Mouse (Mus musculus): ENCODE data around the gene Tsacc. TPM values are rescaled to one million over a fixed set of nuclear protein-coding genes. Genes with fewer than 3 reads are reported as not detected.

Gene Tsacc
- polyA plus RNA-seq, 1 experiment from 2014 or later, result 10.9 TPM

DNA sequence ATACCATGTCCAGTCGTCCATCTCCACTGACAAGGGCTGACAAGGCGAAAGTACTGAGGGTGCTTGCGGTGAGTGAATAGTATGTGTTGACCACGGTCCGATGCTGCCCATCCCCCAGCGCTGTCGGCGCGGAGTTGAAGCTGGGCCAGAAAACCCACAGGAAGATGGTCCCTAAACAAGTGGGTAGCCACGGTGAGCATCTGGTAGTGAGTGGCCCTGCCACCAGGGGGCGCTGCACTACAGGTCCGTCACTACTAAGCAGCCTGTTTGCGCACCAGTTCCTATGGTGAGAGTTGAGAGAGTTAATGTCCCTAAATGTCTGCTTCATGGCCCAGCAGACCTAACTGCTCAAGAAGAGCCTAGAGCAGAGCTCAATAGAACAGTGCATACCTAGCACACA lies 51.0 kb downstream of the Tsacc start:
- H3K4me1 ChIP-seq (replicated peaks), result peaks cover 34% of the 10 kb centered on the region
- ATAC-seq (ENCODE audit: low FRiP score), result no peak
- no peaks in the 10 kb centered on the region for H3K36me3 ChIP-seq
- WGBS, result 19% methylated on average over 13 of the region's 13 CpGs
- H3K9me3 ChIP-seq, result no peaks in the 10 kb centered on the region
- no peak overlapping the region for H3K27ac ChIP-seq
- no peak overlapping the region; the same call in 1 of the 2 replicates for H3K9ac ChIP-seq
- H3K4me2 ChIP-seq, result no peak overlapping the region
- H3K4me3 ChIP-seq, result no peak overlapping the region
- H3K27me3 ChIP-seq, result peaks cover 33% of the 10 kb centered on the region

GRCm38 (mm10) chr3:88244071-88244470 lies 52.7 kb downstream of the Tsacc start:
- peaks cover 50% of the 10 kb centered on the region for H3K4me1 ChIP-seq (replicated peaks)
- 15% methylated on average over 2 of the region's 2 CpGs for WGBS
- H3K4me2 ChIP-seq, result no peak overlapping the region
- H3K27me3 ChIP-seq, result peaks cover 50% of the 10 kb centered on the region
- no peak overlapping the region for H3K4me3 ChIP-seq
- no peak for ATAC-seq (ENCODE audit: low FRiP score)
- no peak overlapping the region for H3K9ac ChIP-seq
- no peaks in the 10 kb centered on the region for H3K9me3 ChIP-seq
- peak overlapping the region; percentile 56; the same call in 1 of the 2 replicates for H3K27ac ChIP-seq
- no peaks in the 10 kb centered on the region for H3K36me3 ChIP-seq

GRCm38 (mm10) chr3:88242531-88242930 lies 54.3 kb downstream of the Tsacc start:
- no peak; the same call in 1 of the 2 replicates for ATAC-seq (ENCODE audit: low FRiP score)
- peak overlapping the region; percentile 88 for H3K27ac ChIP-seq
- no peaks in the 10 kb centered on the region for H3K36me3 ChIP-seq
- H3K4me3 ChIP-seq, result no peak overlapping the region
- H3K4me1 ChIP-seq (replicated peaks), result peaks cover 66% of the 10 kb centered on the region
- under 1% methylated on average over 13 of the region's 13 CpGs for WGBS
- H3K4me2 ChIP-seq, result peak overlapping the region; percentile 29; the same call in 1 of the 2 replicates
- peaks cover 52% of the 10 kb centered on the region for H3K27me3 ChIP-seq
- peak overlapping the region; percentile 49; the same call in 1 of the 2 replicates for H3K9ac ChIP-seq
- H3K9me3 ChIP-seq, result no peaks in the 10 kb centered on the region

DNA sequence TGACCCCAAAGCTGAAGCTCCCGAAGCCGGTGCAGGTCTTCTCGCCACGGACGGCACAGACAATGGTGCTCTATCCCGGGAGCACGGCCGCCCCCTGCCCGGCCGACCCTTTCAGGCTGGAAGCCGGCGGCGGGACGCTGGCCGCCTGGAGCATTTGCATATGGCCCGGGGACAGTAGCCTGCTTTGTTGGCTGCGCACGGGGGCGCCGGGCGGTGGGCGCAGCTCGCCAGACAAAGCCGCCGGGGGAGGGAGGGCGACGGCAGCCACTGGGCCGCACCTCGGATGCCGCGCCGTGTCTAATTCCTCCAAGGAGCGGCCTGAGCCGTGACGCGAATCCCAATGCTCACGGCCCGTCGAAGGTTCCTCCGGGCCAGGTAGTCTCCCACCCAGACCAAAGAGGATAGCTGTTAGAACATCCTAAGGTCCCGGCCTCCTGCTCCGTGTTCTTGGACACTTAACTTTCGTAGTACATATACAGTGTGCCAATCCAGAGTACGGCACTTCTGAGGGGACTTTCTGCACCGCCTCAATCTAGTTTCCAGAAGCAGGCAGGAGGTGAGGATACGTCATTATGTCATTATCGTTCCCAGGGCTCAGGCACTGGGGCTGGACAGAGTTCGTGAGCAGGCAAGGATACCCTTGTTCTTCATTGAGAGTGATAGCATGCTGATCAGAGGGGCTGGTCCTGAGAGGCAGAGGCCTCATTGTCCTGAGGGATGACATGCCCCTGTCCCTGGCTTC lies 55.6 kb downstream of the Tsacc start:
- Histone ChIP-seq H3K36me3 (no peaks in the 10 kb centered on the region), H3K4me1 (replicated peaks) (peaks cover 79% of the 10 kb centered on the region), H3K4me2 (peak overlapping the region; percentile 46), H3K27me3 (peaks cover 47% of the 10 kb centered on the region), H3K27ac (peak overlapping the region; percentile 88), H3K9ac (peak overlapping the region; percentile 65), H3K4me3 (peak overlapping the region; percentile 22), H3K9me3 (no peaks in the 10 kb centered on the region)
- 2% methylated on average over 38 of the region's 48 CpGs for WGBS
- ATAC-seq (ENCODE audit: low FRiP score), result peak; percentile 40

DNA sequence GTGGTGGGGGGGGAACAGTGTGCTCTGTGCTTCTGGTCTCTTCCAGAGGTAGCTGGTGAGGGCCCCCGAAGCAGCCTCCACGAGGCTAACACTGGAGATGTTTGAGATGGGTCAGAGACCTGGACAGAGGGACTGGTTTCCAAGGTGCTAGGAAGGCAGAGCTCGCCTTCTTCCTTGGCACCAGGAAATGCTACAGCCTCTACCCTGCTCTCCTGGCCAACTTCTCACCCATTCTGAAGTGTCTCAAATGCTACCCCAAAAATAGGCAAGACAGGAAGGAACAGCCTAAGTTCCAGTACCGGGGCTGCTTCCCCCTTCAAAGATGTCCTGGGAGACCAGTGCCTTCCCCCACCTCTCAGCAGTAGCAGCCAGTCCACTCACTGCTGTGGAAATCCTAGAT lies 57.4 kb downstream of the Tsacc start:
- Histone ChIP-seq H3K27ac (peak overlapping the region; percentile 88), H3K4me2 (0 out of 2 replicates have a peak overlapping the region, but pooled peaks have one; percentile 16), H3K27me3 (peaks cover 35% of the 10 kb centered on the region), H3K4me1 (replicated peaks) (peaks cover 85% of the 10 kb centered on the region), H3K36me3 (no peaks in the 10 kb centered on the region), H3K4me3 (no peak overlapping the region), H3K9ac (no peak overlapping the region; the same call in 1 of the 2 replicates), H3K9me3 (no peaks in the 10 kb centered on the region)
- 54% methylated on average over 4 of the region's 4 CpGs for WGBS
- ATAC-seq (ENCODE audit: low FRiP score), result no peak

- Histone ChIP-seq H3K4me2 (0 out of 2 replicates have a peak overlapping the region, but pooled peaks have one; percentile 16), H3K36me3 (no peaks in the 10 kb centered on the region), H3K4me3 (no peak overlapping the region), H3K27me3 (peaks cover 35% of the 10 kb centered on the region), H3K27ac (peak overlapping the region; percentile 88), H3K9ac (no peak overlapping the region; the same call in 1 of the 2 replicates), H3K4me1 (replicated peaks) (peaks cover 85% of the 10 kb centered on the region), H3K9me3 (no peaks in the 10 kb centered on the region)
- WGBS, result 19% methylated on average over 8 of the region's 8 CpGs
- peak; percentile 77 for ATAC-seq (ENCODE audit: low FRiP score)
Measured at GRCm38 (mm10) chr3:88238866-88239391, 57.9 kb downstream of the Tsacc start.

- Histone ChIP-seq H3K27me3 (peaks cover 35% of the 10 kb centered on the region), H3K4me3 (no peak overlapping the region), H3K9ac (0 out of 2 replicates have a peak overlapping the region, but pooled peaks have one; percentile 16), H3K36me3 (no peaks in the 10 kb centered on the region), H3K27ac (peak overlapping the region; percentile 88), H3K9me3 (no peaks in the 10 kb centered on the region), H3K4me1 (replicated peaks) (peaks cover 85% of the 10 kb centered on the region), H3K4me2 (no peak overlapping the region)
- no peak for ATAC-seq (ENCODE audit: low FRiP score)
- WGBS, result 9% methylated on average over 10 of the region's 10 CpGs
Measured at GRCm38 (mm10) chr3:88237556-88238194, 59.1 kb downstream of the Tsacc start.

- Histone ChIP-seq H3K9ac (0 out of 2 replicates have a peak overlapping the region, but pooled peaks have one; percentile 16), H3K4me3 (no peak overlapping the region), H3K4me1 (replicated peaks) (peaks cover 84% of the 10 kb centered on the region), H3K4me2 (no peak overlapping the region), H3K9me3 (no peaks in the 10 kb centered on the region), H3K27me3 (peaks cover 33% of the 10 kb centered on the region), H3K27ac (peak overlapping the region; percentile 88), H3K36me3 (no peaks in the 10 kb centered on the region)
- 17% methylated on average over 6 of the region's 6 CpGs for WGBS
- no peak for ATAC-seq (ENCODE audit: low FRiP score)
Measured at GRCm38 (mm10) chr3:88237161-88237555, 59.6 kb downstream of the Tsacc start.

GRCm38 (mm10) chr3:88235616-88236015 lies 61.2 kb downstream of the Tsacc start:
- WGBS, result 38% methylated on average over 2 of the region's 2 CpGs
- H3K9me3 ChIP-seq, result no peaks in the 10 kb centered on the region
- no peak overlapping the region for H3K4me2 ChIP-seq
- H3K4me3 ChIP-seq, result no peak overlapping the region
- ATAC-seq (ENCODE audit: low FRiP score), result no peak
- H3K27ac ChIP-seq, result peak overlapping the region; percentile 88
- H3K27me3 ChIP-seq, result peaks cover 20% of the 10 kb centered on the region
- no peak overlapping the region for H3K9ac ChIP-seq
- H3K4me1 ChIP-seq (replicated peaks), result peaks cover 85% of the 10 kb centered on the region
- no peaks in the 10 kb centered on the region for H3K36me3 ChIP-seq

DNA sequence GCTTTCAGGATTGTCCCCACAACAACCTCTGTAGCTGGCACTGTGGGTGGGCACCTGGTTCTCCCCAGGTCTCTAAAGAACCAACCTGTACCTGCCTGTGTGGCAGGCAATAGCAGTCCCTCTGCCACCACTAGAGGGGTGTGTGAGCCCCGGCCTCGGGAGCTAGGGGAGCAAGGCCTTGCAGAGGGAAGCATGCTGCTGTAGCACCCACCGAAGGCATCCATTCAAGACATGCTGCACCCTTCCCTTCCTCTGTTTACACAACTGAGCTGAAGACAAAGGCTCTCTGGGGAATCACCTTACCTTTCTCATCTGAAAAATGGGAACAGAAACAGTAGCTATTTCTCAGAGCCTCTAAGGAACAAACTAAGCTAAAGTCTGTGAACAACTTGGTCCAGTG lies 61.6 kb downstream of the Tsacc start:
- no peak overlapping the region for H3K4me2 ChIP-seq
- H3K4me1 ChIP-seq (replicated peaks), result peaks cover 85% of the 10 kb centered on the region
- peak overlapping the region; percentile 35; the same call in 1 of the 2 replicates for H3K9ac ChIP-seq
- peak overlapping the region; percentile 88 for H3K27ac ChIP-seq
- H3K36me3 ChIP-seq, result peaks cover 2% of the 10 kb centered on the region
- H3K27me3 ChIP-seq, result peaks cover 16% of the 10 kb centered on the region
- WGBS, result 11% methylated on average over 3 of the region's 3 CpGs
- no peak overlapping the region for H3K4me3 ChIP-seq
- H3K9me3 ChIP-seq, result no peaks in the 10 kb centered on the region
- ATAC-seq (ENCODE audit: low FRiP score), result no peak

GRCm38 (mm10) chr3:88234041-88234440 lies 62.8 kb downstream of the Tsacc start:
- H3K9me3 ChIP-seq, result no peaks in the 10 kb centered on the region
- ATAC-seq (ENCODE audit: low FRiP score), result no peak

More at GRCm38 (mm10) chr3:88234041-88234440, 62.8 kb downstream of the Tsacc start:
- H3K4me3 ChIP-seq, result no peak overlapping the region
- H3K9ac ChIP-seq, result no peak overlapping the region
- H3K27me3 ChIP-seq, result peaks cover 6% of the 10 kb centered on the region; the same call in 1 of the 2 replicates
- peaks cover 14% of the 10 kb centered on the region for H3K36me3 ChIP-seq
- H3K4me1 ChIP-seq (replicated peaks), result peaks cover 87% of the 10 kb centered on the region
- no peak overlapping the region for H3K4me2 ChIP-seq
- peak overlapping the region; percentile 99 for H3K27ac ChIP-seq
- WGBS, result 45% methylated on average over 8 of the region's 8 CpGs
